Mouse (Mus musculus): ENCODE results near the gene Dynlt1b. TPM values are rescaled to one million over a fixed set of nuclear protein-coding genes. Genes with fewer than 3 reads are reported as not detected.
"Not testable (repeated sequence)": the region's sequence is repeated elsewhere in the genome, so short reads cannot be mapped to it uniquely, and the experiment has no call there.

Gene Dynlt1b
- total and polyA plus RNA-seq, 3 experiments, result 162 to 263 TPM; not detected in 1

DNA sequence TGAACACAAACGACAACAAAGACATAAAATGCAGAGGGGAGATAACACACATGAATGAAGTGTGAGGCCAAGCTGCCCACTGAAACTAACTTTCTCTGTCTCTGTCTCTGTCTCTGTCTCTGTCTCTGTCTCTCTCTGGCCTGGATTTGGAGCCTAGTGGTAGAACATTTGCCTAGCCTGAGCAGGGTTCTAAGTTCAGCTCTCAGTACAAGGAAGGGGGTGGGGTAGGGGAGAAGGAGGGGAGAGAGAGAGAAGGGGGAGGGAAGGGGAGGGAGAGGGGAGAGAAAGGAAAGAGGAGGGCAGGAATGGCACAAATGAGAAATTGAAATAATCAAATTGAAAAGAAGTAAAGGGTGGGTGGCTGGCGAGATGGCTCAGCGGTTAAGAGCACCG, 29.8 kb upstream of the Dynlt1b start:
- H3K79me2 ChIP-seq (ENCODE audit: control insufficient read depth, insufficient read depth, low read length, poor library complexity); H3K9ac ChIP-seq (ENCODE audit: control insufficient read depth, low read depth, low read length, poor library complexity, severe bottlenecking); H3K9me3 ChIP-seq (replicated peaks; ENCODE audit: insufficient read depth, low read length); H3K36me3 ChIP-seq (ENCODE audit: control insufficient read depth in 1 of 2, insufficient read depth in 2 of 2, low read length in 2 of 2); H3K4me3 ChIP-seq (ENCODE audit: control insufficient read depth in 1 of 2, insufficient read depth in 1 of 2, low read depth in 2 of 2, low read length in 2 of 2); DNase-seq (ENCODE audit: low read depth, low spot score); H3K27ac ChIP-seq (ENCODE audit: control insufficient read depth, low read depth, low read length); H3K27me3 ChIP-seq (ENCODE audit: control insufficient read depth in 1 of 2, insufficient read depth in 2 of 2, low read length in 2 of 2); H3K4me1 ChIP-seq (ENCODE audit: control insufficient read depth in 1 of 2, insufficient read depth in 2 of 2, low read length in 2 of 2): not testable (repeated sequence)

GRCm38 (mm10) chr17:6404493-6404892, 25.4 kb upstream of the Dynlt1b start:
- H3K9me3 ChIP-seq (replicated peaks; ENCODE audit: insufficient read depth, low read length); H3K4me3 ChIP-seq (ENCODE audit: control insufficient read depth in 1 of 2, insufficient read depth in 1 of 2, low read depth in 2 of 2, low read length in 2 of 2); H3K27ac ChIP-seq (ENCODE audit: control insufficient read depth, low read depth, low read length); H3K4me1 ChIP-seq (ENCODE audit: control insufficient read depth in 1 of 2, insufficient read depth in 2 of 2, low read length in 2 of 2); H3K79me2 ChIP-seq (ENCODE audit: control insufficient read depth, insufficient read depth, low read length, poor library complexity); H3K9ac ChIP-seq (ENCODE audit: control insufficient read depth, low read depth, low read length, poor library complexity, severe bottlenecking); H3K27me3 ChIP-seq (ENCODE audit: control insufficient read depth in 1 of 2, insufficient read depth in 2 of 2, low read length in 2 of 2); DNase-seq (ENCODE audit: low read depth, low spot score); H3K36me3 ChIP-seq (ENCODE audit: control insufficient read depth in 1 of 2, insufficient read depth in 2 of 2, low read length in 2 of 2): not testable (repeated sequence)

DNA sequence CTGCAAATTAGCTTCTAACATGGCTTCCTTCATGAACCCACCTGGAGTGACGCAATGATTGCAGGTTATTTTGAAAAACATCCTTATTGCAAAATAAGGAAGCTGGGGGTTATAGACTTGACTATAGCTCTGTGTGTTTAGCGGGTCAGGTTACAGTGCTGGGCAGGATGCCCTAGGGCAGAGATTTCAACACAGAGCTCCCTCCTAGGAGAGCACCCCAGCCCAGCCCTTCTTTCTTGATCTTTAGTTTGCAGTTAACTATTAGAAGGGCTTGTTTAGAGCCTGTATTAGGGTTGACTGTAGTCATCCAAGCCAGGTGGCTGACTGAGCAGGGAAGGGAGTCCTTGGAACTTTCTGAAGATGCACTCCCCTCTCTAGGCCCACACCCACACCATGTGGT, 22.9 kb upstream of the Dynlt1b start:
- H3K27me3 ChIP-seq (ENCODE audit: control insufficient read depth in 1 of 2, insufficient read depth in 2 of 2, low read length in 2 of 2); H3K9me3 ChIP-seq (replicated peaks; ENCODE audit: insufficient read depth, low read length); H3K4me1 ChIP-seq (ENCODE audit: control insufficient read depth in 1 of 2, insufficient read depth in 2 of 2, low read length in 2 of 2); H3K4me3 ChIP-seq (ENCODE audit: control insufficient read depth in 1 of 2, insufficient read depth in 1 of 2, low read depth in 2 of 2, low read length in 2 of 2); H3K36me3 ChIP-seq (ENCODE audit: control insufficient read depth in 1 of 2, insufficient read depth in 2 of 2, low read length in 2 of 2); H3K9ac ChIP-seq (ENCODE audit: control insufficient read depth, low read depth, low read length, poor library complexity, severe bottlenecking); H3K27ac ChIP-seq (ENCODE audit: control insufficient read depth, low read depth, low read length); DNase-seq (ENCODE audit: low read depth, low spot score); H3K79me2 ChIP-seq (ENCODE audit: control insufficient read depth, insufficient read depth, low read length, poor library complexity): not testable (repeated sequence)

DNA sequence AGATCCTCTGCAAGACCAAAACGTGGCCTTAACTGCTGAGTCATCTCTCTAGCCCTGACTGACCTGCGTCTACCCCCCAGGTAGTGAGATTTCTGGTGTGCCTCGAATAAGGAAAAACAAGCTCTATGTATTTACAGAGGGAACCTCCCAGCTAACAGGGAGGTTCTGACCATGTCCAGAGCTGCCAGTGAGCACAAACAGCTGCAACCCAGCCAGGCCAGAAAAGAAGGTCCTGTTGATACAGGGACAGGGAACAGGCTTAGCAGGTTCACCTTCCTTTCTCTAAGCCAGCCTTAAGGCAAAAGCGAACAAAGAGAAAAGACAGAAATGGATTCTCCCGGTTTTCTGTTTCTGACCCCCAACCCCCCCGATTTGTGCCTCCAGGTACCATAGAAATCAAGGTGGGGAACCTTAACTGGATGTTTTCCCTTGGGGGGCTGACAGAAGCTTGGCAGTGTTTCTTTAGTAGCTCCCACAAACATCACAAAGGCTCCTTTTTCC, 19.1 kb upstream of the Dynlt1b start:
- H3K4me3 ChIP-seq (ENCODE audit: control insufficient read depth in 1 of 2, insufficient read depth in 1 of 2, low read depth in 2 of 2, low read length in 2 of 2); H3K4me1 ChIP-seq (ENCODE audit: control insufficient read depth in 1 of 2, insufficient read depth in 2 of 2, low read length in 2 of 2): not testable (repeated sequence)

GRCm38 (mm10) chr17:6417118-6417517, 12.8 kb upstream of the Dynlt1b start:
- not testable (repeated sequence) for H3K27me3 ChIP-seq (ENCODE audit: control insufficient read depth in 1 of 2, insufficient read depth in 2 of 2, low read length in 2 of 2); H3K4me1 ChIP-seq (ENCODE audit: control insufficient read depth in 1 of 2, insufficient read depth in 2 of 2, low read length in 2 of 2); H3K36me3 ChIP-seq (ENCODE audit: control insufficient read depth in 1 of 2, insufficient read depth in 2 of 2, low read length in 2 of 2); H3K4me3 ChIP-seq (ENCODE audit: control insufficient read depth in 1 of 2, insufficient read depth in 1 of 2, low read depth in 2 of 2, low read length in 2 of 2); H3K9ac ChIP-seq (ENCODE audit: control insufficient read depth, low read depth, low read length, poor library complexity, severe bottlenecking); DNase-seq (ENCODE audit: low read depth, low spot score); H3K79me2 ChIP-seq (ENCODE audit: control insufficient read depth, insufficient read depth, low read length, poor library complexity); H3K27ac ChIP-seq (ENCODE audit: control insufficient read depth, low read depth, low read length); H3K9me3 ChIP-seq (replicated peaks; ENCODE audit: insufficient read depth, low read length)

More for the DNA sequence above, 19.1 kb upstream of the Dynlt1b start:
- H3K9ac ChIP-seq (ENCODE audit: control insufficient read depth, low read depth, low read length, poor library complexity, severe bottlenecking); H3K27ac ChIP-seq (ENCODE audit: control insufficient read depth, low read depth, low read length); H3K79me2 ChIP-seq (ENCODE audit: control insufficient read depth, insufficient read depth, low read length, poor library complexity); DNase-seq (ENCODE audit: low read depth, low spot score); H3K9me3 ChIP-seq (replicated peaks; ENCODE audit: insufficient read depth, low read length); H3K27me3 ChIP-seq (ENCODE audit: control insufficient read depth in 1 of 2, insufficient read depth in 2 of 2, low read length in 2 of 2); H3K36me3 ChIP-seq (ENCODE audit: control insufficient read depth in 1 of 2, insufficient read depth in 2 of 2, low read length in 2 of 2): not testable (repeated sequence)

DNA sequence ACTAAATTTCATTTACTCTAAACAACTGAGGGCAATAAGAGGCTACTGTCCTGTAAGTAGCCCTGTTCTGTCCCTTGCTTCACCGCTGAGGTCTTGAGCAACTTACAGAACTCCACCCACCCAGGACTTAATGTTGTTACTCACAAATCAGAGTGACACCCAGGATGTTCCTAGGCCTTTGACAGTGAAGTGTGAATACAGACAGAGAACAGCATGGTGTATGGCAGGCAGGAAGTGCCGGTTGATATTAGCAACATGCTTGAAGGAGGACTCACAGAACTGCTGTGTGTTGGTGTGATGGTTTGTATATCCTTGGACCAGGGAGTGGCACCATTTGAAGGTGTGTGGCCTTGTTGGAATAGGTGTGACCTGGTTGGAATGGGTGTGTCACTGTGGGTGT, 9.4 kb upstream of the Dynlt1b start:
- H3K27me3 ChIP-seq (ENCODE audit: control insufficient read depth in 1 of 2, insufficient read depth in 2 of 2, low read length in 2 of 2); H3K27ac ChIP-seq (ENCODE audit: control insufficient read depth, low read depth, low read length); H3K4me1 ChIP-seq (ENCODE audit: control insufficient read depth in 1 of 2, insufficient read depth in 2 of 2, low read length in 2 of 2); H3K79me2 ChIP-seq (ENCODE audit: control insufficient read depth, insufficient read depth, low read length, poor library complexity); DNase-seq (ENCODE audit: low read depth, low spot score); H3K36me3 ChIP-seq (ENCODE audit: control insufficient read depth in 1 of 2, insufficient read depth in 2 of 2, low read length in 2 of 2); H3K9ac ChIP-seq (ENCODE audit: control insufficient read depth, low read depth, low read length, poor library complexity, severe bottlenecking); H3K9me3 ChIP-seq (replicated peaks; ENCODE audit: insufficient read depth, low read length); H3K4me3 ChIP-seq (ENCODE audit: control insufficient read depth in 1 of 2, insufficient read depth in 1 of 2, low read depth in 2 of 2, low read length in 2 of 2): not testable (repeated sequence)

- not testable (repeated sequence) for H3K4me1 ChIP-seq (ENCODE audit: control insufficient read depth in 1 of 2, insufficient read depth in 2 of 2, low read length in 2 of 2); H3K4me3 ChIP-seq (ENCODE audit: control insufficient read depth in 1 of 2, insufficient read depth in 1 of 2, low read depth in 2 of 2, low read length in 2 of 2); H3K36me3 ChIP-seq (ENCODE audit: control insufficient read depth in 1 of 2, insufficient read depth in 2 of 2, low read length in 2 of 2); H3K9ac ChIP-seq (ENCODE audit: control insufficient read depth, low read depth, low read length, poor library complexity, severe bottlenecking); H3K27me3 ChIP-seq (ENCODE audit: control insufficient read depth in 1 of 2, insufficient read depth in 2 of 2, low read length in 2 of 2); H3K9me3 ChIP-seq (replicated peaks; ENCODE audit: insufficient read depth, low read length); H3K27ac ChIP-seq (ENCODE audit: control insufficient read depth, low read depth, low read length); H3K79me2 ChIP-seq (ENCODE audit: control insufficient read depth, insufficient read depth, low read length, poor library complexity); DNase-seq (ENCODE audit: low read depth, low spot score)
Measured at GRCm38 (mm10) chr17:6421547-6422326, 8.2 kb upstream of the Dynlt1b start.

Measured in MEL (cell line).